Mouse (Mus musculus): ENCODE measurements at regions not wholly inside any gene's neighbourhood (a gene's known extent, or its start where the extent isn't known, plus 50 kb on each side); places are given as distances from the start of the nearest gene placed in this dataset.

GRCm38 (mm10) chr8:8044296-8044695 lies 616.7 kb downstream of the Efnb2 start:
- no peak for TF ChIP-seq GATA1 (IDR thresholded peaks at IDR 0.05; ENCODE audit: low read depth, low read length)
- no peak for TF ChIP-seq CTCF (IDR thresholded peaks at IDR 0.05 in 2 of 3, conservative IDR thresholded peaks at IDR 0.05 in 1 of 3; ENCODE audit: control insufficient read depth in 1 of 3, insufficient read depth in 1 of 3, low read depth in 2 of 3, low read length in 3 of 3, poor library complexity in 1 of 3, severe bottlenecking in 1 of 3)
- TF ChIP-seq TBP (IDR thresholded peaks at IDR 0.05; ENCODE audit: low read depth, low read length), result no peak
- no peak for TF ChIP-seq EP300 (IDR thresholded peaks at IDR 0.05; ENCODE audit: low read depth in 1 of 2, low read length in 2 of 2)
- no peak for TF ChIP-seq USF2 (IDR thresholded peaks at IDR 0.05; ENCODE audit: borderline replicate concordance in 1 of 2, insufficient read depth in 1 of 2, low read depth in 1 of 2, low read length in 2 of 2)
